Mouse (Mus musculus) thymus, postnatal 4 days (tissue): ENCODE measurements around the gene Smim4.

Source experiments
- DNase-seq: peaks from one replicate; pipeline ENCODE4 v3.0.0; 2021

Gene Smim4

GRCm38 (mm10) chr14:31138219-31138896 is 9.6 kb upstream of the Smim4 start:
- DNase-seq = no peak

DNA sequence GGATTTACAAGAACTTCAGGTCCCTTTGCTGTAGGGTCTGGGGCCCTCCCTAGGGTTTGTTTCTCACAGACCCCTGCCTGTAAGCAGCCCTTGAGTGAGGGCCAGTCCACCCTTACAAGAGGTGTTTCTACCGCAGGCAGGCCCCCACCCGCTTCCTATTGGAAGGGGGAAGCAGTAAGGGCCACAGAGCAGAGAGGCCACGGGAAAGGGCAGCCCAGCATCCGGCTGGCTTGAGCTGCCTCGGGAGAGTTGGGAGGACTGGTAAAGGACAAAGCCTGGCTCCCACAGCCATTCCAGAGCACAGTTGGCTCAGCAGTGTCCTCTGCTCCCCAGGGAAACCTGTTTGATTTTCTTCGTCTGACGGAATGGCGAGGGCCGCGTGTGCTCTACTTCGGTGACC is 9.0 kb upstream of the Smim4 start:
- DNase-seq = no peak

DNA sequence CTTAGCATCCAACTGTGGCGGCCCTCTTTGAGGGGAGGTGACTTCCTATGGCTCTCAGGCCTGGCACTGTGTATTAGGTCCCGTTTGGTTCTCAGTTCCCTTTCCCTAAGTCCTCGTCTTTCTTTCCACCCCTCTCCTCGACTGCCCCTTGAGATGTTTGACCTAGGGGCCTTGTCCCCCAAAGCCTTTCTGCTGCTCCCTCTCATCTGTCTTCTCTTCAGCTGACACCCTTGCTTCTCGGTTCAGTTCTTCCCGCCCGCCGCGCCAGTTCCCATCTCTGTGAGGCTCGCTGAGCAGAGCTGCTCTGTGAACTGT is 8.5 kb upstream of the Smim4 start:
- DNase-seq = no peak

DNA sequence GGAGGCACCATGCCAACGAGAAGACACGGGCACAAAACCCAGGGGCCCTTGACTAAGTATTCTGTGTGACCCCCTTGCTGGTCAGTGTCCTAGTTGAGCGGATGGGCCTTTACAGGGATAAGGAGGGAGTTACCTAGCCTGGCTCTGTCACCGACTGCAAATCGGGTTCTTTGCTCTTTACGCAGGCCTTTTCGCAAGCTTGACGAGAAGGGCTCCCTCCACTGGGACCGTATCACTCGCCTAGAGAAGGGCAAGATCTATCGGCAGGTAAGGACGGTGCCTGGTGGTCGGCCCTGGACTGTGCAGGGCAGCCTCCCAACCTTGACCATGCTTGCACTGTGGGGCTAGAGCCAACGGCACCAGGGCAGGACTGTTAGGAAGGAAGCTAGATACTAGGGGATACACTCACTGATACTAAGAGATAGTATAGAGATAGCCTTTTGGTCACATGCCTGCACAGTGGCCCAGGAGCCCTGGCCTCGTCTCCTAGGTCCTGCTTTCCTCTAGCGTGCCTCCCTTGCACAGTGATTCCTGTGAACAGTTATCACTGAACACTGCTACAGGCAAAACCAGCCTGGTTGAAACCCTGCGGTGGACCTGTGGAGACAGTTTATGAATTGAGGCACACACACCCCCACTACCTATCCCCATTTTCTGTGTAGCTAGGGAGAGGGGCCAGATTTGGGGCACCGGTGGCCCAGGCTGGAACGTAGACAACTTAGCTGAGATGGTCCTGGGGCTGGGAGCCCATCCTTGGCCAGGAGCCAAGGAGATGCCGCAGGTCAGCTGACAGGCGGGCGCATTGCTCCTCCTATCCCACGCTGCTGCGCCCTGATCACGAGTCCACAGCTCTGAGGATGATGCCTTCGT is 7.9 kb upstream of the Smim4 start:
- DNase-seq = no peak

GRCm38 (mm10) chr14:31135495-31136410 is 7.0 kb upstream of the Smim4 start:
- DNase-seq = no peak

DNA sequence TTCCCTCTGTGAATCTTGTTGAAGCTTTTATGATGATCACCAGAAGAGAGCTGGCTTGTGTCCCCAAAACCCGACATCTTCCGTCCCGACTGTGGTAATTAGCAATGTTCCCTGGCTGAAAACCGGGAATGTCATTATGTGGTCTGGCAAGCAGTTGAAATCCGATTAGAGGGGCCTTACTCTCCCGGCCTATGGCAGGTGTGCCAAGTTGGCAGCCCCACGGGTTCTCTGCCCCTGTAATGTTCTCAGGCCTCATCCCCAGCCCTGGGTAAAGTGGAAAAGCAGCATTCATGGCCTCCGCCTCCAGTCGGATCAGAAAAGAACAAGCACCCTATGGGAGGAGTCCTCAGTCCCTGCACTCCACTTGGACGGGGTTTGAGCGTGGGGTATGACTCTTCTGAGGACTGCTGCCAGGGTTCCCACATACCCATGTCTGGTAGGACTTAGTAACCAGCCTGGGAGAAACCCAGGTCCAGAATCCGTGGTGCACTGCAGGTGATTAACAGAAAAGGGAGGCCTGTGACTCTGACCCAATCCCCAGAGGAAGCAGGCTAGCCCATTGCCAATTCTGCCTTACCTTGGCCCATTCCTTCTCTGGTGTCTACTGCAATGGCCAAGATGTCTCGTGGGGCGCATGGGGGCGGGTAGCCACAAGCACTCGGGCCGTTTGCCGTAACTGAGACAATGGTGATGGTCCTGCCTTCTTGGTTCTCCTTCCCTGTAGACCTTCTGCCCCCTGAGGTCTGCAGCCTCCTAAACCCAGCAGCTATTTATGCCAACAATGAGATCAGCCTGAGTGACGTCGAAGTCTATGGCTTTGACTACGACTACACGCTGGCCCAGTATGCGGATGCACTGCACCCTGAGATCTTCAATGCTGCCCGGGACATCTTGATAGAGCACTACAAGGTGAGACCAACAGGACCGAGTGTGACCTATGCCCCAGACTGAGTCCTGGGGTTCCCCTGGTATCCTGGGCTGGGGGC is 5.6 kb upstream of the Smim4 start:
- no peak for DNase-seq

GRCm38 (mm10) chr14:31133023-31133665 is 4.4 kb upstream of the Smim4 start:
- DNase-seq = no peak

DNA sequence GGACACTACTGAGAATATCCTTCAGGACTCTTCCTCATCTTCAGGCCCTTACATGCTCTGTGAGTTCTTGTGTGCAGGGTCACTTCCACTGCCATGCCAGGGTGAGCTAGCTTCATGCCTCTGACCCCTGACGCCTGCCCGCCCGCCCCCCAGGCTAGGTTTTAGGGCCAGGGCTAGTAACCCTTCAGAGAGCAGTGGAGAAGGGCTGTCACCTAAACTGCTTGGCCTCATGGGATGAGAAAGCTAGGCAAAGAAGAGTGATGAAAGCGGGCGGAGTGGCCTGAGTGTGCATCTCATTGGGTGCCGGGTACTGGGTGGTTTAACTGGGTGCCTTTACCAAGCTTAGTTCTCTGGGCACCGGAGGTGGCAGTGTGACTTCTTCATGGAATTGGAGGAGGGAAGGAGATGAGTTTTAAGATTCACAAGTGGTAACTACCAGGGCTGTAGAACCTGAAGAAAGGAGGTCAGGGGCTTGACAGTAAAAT is 3.8 kb upstream of the Smim4 start:
- peak; percentile 9 for DNase-seq

DNA sequence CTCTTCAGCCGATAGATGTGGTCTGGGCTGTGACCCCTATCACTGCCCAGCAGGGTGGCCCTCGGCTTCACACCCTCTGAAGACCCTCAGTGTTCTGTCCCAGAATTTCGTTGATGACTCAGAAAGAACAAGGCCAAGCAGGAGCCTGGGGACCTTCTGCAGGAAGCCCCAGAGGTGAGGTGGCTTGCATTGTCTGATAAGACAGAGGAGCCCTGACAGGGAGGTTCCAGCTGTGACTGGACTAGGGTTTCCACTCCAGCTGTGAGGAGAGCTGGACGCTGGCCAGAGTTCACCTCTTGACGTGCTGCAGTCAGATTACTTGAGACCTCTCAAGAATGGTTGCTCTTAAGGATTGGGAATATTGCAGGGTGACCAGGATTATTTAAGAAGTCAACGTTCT is 3.3 kb upstream of the Smim4 start:
- DNase-seq = peak; percentile 22

DNA sequence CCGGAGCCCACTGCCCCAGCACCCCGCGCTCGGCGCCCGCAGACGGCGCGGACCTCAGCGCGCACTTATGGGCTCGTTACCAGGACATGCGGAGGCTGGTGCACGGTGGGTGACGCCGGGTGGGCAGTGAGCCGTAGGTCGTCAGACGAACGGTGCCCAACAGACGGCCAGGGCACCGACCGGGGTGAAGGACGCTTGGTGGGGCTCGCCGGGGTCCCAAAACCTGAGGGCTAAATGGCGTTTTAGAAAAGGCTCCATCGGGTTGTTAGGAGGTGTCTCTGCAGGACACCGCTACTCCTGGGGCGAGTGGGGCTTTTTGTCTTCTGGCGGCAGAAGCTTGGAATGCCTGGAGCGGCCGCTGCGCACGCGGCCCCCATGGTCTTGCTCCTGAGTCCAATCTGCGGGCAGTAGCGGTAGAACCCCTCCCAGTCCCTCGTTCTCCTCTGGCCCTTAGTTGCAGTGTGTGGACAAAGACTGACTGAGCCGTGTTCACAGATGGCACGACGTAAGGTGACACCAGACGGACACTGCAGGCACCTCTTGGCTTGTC is 2.6 kb upstream of the Smim4 start:
- no peak for DNase-seq

- DNase-seq = peak; percentile 92
These were observed 1.8 kb upstream of the Smim4 start, which contains the start of gene Nt5dc2 for GRCm38 (mm10) chr14:31130236-31131220. TSS of gene Nt5dc2 (plus strand) at chr14:31131053.

GRCm38 (mm10) chr14:31129326-31130235 is 825 bp upstream of the Smim4 start:
- DNase-seq = peak; percentile 14

GRCm38 (mm10) chr14:31128101-31128825 is 493 bp downstream of the Smim4 start:
- peak; percentile 64 for DNase-seq

DNA sequence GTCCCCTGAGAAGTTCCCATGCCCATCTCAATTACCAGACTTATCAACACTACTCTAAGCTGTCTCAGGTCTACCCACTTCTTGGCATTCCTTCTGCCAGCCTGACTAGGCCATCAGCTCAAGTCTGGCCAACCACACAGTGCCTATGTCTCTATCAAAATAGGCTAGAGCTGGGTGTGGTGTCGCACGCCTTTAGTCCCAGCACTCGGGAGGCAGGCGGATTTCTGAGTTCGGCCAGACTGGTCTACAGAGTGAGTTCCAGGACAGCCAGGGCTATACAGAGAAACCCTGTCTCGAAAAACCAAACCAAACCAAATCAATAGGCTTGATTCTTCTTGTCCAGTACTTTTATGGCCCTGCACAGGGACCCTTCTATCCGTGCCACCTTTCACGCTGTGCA is 1.9 kb downstream of the Smim4 start:
- DNase-seq = peak; percentile 6

DNA sequence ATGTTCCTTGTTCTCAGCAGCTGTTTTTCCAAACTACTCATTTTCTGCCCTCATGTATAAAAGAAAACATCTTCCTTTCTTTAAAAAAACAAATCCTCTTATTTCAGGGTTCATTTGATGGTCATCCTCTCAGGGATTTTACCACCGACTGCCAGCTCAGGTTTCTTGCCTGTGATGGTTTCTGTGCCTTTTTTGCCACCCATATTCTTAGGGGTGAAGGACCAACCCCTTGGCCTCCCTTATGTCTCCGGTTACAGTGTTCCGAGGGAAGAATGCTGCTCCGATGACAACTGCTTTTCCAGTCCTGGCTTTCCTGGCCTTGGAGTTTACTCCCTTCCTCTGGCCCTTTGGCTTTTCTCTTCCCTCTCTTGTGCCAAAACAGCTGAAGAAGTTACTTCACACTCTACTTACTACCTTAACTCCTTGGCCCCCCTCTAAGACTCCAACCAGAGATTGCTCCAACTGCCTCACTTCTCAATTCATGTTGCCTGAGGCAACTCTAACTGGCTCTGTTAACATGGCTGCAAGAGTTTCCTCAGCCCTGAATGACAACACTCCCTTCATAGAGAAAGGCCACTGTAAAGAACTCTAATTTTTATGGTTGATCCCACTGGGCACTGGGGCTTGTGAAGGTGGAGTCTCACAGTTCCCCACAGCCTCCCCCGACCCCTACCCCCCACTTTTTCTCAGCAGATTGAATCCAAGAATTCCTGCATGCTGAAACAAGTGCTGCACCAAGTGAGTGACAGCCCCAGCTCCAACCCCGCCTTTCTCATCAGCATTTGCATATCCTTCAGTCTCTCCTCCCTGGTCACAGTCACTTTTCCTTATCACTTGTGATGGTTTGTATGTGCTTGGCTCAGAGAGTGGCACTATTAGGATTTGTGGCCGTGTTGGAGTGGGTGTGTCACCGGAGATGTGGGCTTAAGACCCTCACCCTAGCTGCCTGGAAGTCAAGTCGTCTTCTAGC is 3.4 kb downstream of the Smim4 start:
- DNase-seq = peak; percentile 8

GRCm38 (mm10) chr14:31115522-31115921 is 13.2 kb downstream of the Smim4 start:
- DNase-seq = no peak

GRCm38 (mm10) chr14:31114011-31114410 is 14.7 kb downstream of the Smim4 start:
- no peak for DNase-seq
